Mouse (Mus musculus) hindbrain, embryonic 15.5 days (tissue): Measurements from ENCODE around the gene Fxyd1. TPM values are rescaled to one million over a fixed set of nuclear protein-coding genes. Genes with fewer than 3 reads are reported as not detected.
A peak's percentile ranks its signal among the peaks of the same experiment; 100 is the strongest.

Source experiments
- ATAC-seq: fragments of 200-750 bp; cut with Nextera tagmentation; 2 replicates; pipeline ENCODE4 v1.8.0; 2017; ENCODE audit warnings: low read depth, moderate number of reproducible peaks, moderate TSS enrichment; ENCODE audit not compliant: low FRiP score
- H3K27ac ChIP-seq: fragments of 300-500 bp; sonication (generic); replicated peaks from 2 replicates; pipeline ENCODE4 v1.5.1; 2015; ENCODE audit warnings: mild to moderate bottlenecking, inconsistent platforms
- H3K27me3 ChIP-seq: fragments of 300-500 bp; sonication (generic); 2 replicates; pipeline ENCODE4 v1.6.1; 2015; ENCODE audit warnings: control low read depth, inconsistent platforms
- H3K36me3 ChIP-seq: fragments of 300-500 bp; sonication (generic); 2 replicates; pipeline ENCODE4 v1.6.1; 2015; ENCODE audit warnings: control low read depth, inconsistent platforms
- H3K4me1 ChIP-seq: fragments of 300-500 bp; sonication (generic); replicated peaks from 2 replicates; pipeline ENCODE4 v1.6.1; 2015; ENCODE audit warnings: control low read depth, inconsistent platforms
- H3K4me2 ChIP-seq: fragments of 300-500 bp; sonication (generic); 2 replicates; pipeline ENCODE4 v1.6.1; 2015; ENCODE audit warnings: moderate library complexity, mild to moderate bottlenecking, inconsistent platforms
- H3K4me3 ChIP-seq: fragments of 300-500 bp; sonication (generic); 2 replicates; pipeline ENCODE4 v1.5.1; 2015; ENCODE audit warnings: mild to moderate bottlenecking, inconsistent platforms
- H3K9ac ChIP-seq: fragments of 300-500 bp; sonication (generic); 2 replicates; pipeline ENCODE4 v1.6.1; 2015; ENCODE audit warnings: inconsistent platforms
- H3K9me3 ChIP-seq: fragments of 300-500 bp; sonication (generic); 2 replicates; pipeline ENCODE4 v1.6.1; 2016; ENCODE audit warnings: control low read depth, inconsistent platforms
- WGBS: fragments of 180-500 bp; shearing (Covaris S2); methylation state at CpG from one replicate; pipeline ENCODE4 v1.1.7; 2015; 5-methylcytosine and 5-hydroxymethylcytosine counted together
- polyA plus RNA-seq: library from polyadenylated mRNA; unstranded; fragments of >200 nt; fragmentation: Nextera tagmentation; extraction: Ambion mirVana; gene quantifications from 2 replicates; pipeline ENCODE4 v1.2.1, GENCODE M21; 2015

Gene Fxyd1
- polyA plus RNA-seq, 1 experiment from 2014 or later = 55.7 TPM

DNA sequence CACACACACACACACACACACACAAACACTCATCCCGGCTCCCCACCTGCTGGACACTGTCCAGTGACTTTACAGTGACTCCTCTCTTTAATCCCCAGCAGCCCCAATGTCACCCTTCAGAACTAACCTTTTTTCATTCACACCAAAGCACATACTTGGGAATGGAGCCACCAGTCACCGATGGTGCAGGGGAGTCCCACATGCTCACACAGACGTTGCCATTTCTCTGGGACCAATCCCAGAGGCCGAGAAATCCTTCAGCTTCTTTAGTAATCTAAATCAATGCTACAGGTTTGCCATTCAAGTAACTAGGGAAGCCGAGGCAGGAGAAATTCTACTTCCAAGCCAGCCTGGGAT is 17.7 kb upstream of the Fxyd1 start:
- no peak overlapping the region for H3K27ac ChIP-seq
- no peaks in the 10 kb centered on the region for H3K4me1 ChIP-seq
- no peaks in the 10 kb centered on the region for H3K9me3 ChIP-seq
- no peaks in the 10 kb centered on the region for H3K27me3 ChIP-seq
- no peak overlapping the region for H3K9ac ChIP-seq
- no peak overlapping the region for H3K4me3 ChIP-seq
- ATAC-seq = no peak
- H3K4me2 ChIP-seq = no peak overlapping the region
- H3K36me3 ChIP-seq = no peaks in the 10 kb centered on the region
- 76% methylated on average over 5 of the region's 5 CpGs for WGBS

DNA sequence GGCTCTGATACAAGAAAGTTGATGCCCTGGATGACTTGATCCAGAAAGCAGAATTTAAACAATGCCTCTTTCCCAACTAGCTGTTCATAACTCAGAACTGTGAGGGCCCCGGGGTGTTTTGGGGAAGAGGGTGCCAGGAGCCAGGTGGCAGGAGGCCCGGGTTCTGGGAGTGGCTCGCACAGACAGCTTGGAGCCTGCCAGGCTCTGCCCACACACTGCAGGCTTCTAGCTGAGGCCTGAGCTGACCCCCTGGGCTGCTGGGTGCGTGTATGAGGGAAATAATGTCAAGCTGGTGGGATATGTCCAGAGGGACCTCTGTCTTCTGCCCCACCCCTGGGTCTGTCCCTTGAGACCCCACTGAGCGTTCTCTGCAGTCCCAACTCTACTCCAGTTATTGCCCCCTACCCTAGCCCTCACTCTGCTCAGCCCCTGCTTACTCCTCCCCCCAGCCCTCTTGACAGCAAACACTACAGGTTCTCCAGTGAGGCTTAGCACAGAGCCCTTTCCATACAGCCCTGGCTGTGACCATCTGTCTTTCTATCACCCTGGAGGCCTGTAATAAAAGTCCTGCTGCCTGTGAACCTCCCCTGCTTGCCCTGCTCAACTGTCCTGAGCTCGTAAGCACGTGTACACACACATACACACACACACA is 17.2 kb upstream of the Fxyd1 start:
- H3K4me3 ChIP-seq = no peak overlapping the region
- no peaks in the 10 kb centered on the region for H3K36me3 ChIP-seq
- H3K27me3 ChIP-seq = no peaks in the 10 kb centered on the region
- no peak for ATAC-seq
- no peak overlapping the region for H3K4me2 ChIP-seq
- 65% methylated on average over 7 of the region's 7 CpGs for WGBS
- H3K9me3 ChIP-seq = no peaks in the 10 kb centered on the region
- no peak overlapping the region for H3K27ac ChIP-seq
- H3K9ac ChIP-seq = no peak overlapping the region
- H3K4me1 ChIP-seq = no peaks in the 10 kb centered on the region

DNA sequence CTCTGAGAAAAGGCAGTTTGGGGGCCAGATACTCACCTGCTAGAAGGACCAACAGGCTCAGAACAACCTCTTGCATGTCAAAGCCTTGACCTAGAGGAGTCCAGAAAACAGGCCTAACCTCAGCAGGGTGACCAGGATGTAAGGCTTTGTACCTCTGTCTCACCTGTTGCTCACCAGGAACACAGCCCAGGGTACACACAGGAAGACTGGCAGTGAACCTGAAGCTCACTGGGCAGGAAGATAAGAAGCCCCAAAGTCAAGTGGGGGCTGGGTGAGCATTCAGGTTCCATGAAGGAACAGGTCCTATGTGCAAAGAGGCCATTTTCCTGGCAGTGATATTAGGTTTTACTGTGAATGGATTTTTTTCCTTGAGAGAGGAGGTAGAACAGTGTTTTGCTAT is 16.5 kb upstream of the Fxyd1 start:
- Histone ChIP-seq H3K9me3 (no peaks in the 10 kb centered on the region), H3K36me3 (no peaks in the 10 kb centered on the region), H3K9ac (no peak overlapping the region), H3K27ac (no peak overlapping the region), H3K4me1 (no peaks in the 10 kb centered on the region), H3K4me2 (no peak overlapping the region), H3K27me3 (no peaks in the 10 kb centered on the region), H3K4me3 (no peak overlapping the region)
- no peak for ATAC-seq

DNA sequence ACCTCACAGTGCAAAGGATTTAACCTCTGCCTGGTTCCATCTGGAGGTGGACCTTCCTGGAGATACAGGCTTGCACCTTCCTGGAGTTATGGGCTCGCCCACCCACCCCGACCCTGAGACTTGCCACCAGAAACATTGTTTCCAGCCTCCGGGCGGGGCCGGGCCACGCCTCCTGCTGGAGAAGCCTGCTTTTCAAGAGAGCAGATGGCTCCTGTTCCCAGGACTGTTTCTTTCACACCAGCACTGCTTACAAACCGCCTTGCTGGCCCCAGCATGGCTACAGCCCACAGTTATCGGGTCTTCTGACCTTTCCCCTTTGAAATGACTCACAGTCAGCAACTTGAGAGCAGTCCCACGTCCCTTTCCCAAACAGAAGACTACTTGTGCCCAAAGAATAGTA is 15.3 kb upstream of the Fxyd1 start:
- Histone ChIP-seq H3K27me3 (no peaks in the 10 kb centered on the region), H3K4me3 (no peak overlapping the region), H3K4me1 (no peaks in the 10 kb centered on the region), H3K27ac (no peak overlapping the region), H3K9ac (no peak overlapping the region), H3K4me2 (no peak overlapping the region), H3K36me3 (no peaks in the 10 kb centered on the region), H3K9me3 (no peaks in the 10 kb centered on the region)
- ATAC-seq = no peak
- WGBS = 35% methylated on average over 9 of the region's 9 CpGs

DNA sequence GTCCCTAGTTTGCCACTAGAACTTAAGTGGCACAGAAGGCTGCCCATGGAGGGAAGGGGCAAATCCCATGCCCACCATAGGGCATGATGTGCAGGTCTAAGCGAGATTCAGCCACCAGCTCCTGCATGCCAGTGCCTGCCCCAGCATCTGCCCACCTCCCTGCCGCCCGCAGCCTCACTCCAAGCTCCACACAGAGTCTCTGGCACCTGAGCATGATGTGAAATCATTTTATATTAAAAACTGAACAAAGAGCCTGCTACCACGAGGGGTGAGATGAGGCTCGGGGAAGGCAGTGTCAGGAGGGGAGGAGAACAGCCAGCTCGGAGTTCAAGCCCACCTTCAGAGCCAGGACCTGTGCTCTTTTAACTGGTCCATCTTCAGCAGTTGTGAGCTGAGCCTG is 13.3 kb upstream of the Fxyd1 start:
- no peak overlapping the region for H3K9ac ChIP-seq
- 83% methylated on average over 6 of the region's 6 CpGs for WGBS
- H3K4me3 ChIP-seq = no peak overlapping the region
- no peak overlapping the region for H3K4me2 ChIP-seq
- H3K36me3 ChIP-seq = no peaks in the 10 kb centered on the region
- H3K27ac ChIP-seq = no peak overlapping the region
- H3K27me3 ChIP-seq = no peaks in the 10 kb centered on the region
- H3K4me1 ChIP-seq = no peaks in the 10 kb centered on the region
- ATAC-seq = no peak
- no peaks in the 10 kb centered on the region for H3K9me3 ChIP-seq

DNA sequence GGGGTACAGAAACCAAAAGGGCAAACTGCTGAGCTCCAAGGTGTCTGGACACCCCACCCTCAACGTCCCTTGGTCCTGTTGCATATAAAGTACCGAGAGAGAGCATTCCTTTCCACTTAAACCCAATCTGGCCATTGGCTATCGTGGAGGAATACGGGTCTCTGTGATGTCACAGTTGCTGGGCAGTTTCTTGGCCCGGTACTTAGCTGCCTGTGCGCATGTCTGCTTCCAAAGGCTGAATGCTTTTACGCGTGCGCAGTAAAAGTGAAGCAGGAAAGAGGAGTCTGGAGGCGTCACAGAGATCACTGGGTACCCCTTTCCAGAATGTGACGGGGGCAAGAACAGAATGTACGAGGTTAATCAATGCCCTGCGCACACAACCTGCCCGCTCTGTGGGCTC is 12.5 kb upstream of the Fxyd1 start:
- H3K4me3 ChIP-seq = no peak overlapping the region
- no peak overlapping the region for H3K27ac ChIP-seq
- H3K36me3 ChIP-seq = no peaks in the 10 kb centered on the region
- no peak overlapping the region for H3K4me2 ChIP-seq
- H3K4me1 ChIP-seq = no peaks in the 10 kb centered on the region
- WGBS = 89% methylated on average over 14 of the region's 14 CpGs
- no peak overlapping the region for H3K9ac ChIP-seq
- no peaks in the 10 kb centered on the region for H3K9me3 ChIP-seq
- no peaks in the 10 kb centered on the region for H3K27me3 ChIP-seq
- ATAC-seq = no peak

DNA sequence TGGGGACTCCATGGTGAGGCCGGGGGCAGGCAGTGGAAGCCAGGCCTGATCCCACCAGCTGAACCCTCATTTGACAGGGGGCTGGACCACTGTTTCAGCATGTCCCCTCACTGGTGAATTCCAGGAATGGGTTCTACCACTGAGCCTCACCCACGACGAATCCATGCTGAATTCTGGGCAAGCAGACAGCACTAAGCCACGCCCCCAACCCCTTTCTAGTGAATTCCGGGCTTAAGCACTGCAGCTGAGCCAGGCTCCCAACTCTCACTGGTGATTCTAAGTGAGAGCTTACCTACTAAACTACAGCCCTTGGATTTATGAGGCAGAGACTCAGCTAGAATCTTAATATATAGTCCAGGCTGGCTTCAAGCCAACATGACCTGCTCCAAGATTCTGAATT is 10.8 kb upstream of the Fxyd1 start:
- Histone ChIP-seq H3K27ac (no peak overlapping the region), H3K4me2 (no peak overlapping the region), H3K27me3 (no peaks in the 10 kb centered on the region), H3K36me3 (no peaks in the 10 kb centered on the region), H3K4me1 (no peaks in the 10 kb centered on the region), H3K4me3 (no peak overlapping the region), H3K9me3 (no peaks in the 10 kb centered on the region), H3K9ac (no peak overlapping the region)
- WGBS = 38% methylated on average over 5 of the region's 5 CpGs
- ATAC-seq = no peak

DNA sequence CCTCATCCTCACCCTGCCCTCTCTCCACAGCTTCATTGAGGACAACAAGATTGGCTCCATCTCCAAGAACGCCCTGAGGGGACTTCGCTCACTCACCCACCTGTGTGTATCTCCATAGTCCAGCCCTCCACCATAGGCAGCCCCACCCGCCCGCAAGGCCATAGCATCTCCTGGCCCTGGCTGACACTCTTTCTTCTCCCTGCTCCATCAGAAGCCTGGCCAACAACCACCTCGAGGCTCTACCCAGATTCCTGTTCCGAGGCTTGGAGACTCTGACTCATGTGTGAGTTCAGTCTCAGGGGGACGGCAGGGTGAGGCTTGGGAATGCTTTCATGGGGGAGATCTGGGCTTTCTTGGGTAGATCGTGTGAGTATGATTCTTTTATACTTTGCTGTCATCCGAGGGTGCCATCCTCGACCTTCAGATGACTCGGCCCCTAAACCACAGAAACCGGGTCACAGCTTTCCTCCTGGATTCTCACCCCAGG is 6.1 kb upstream of the Fxyd1 start:
- Histone ChIP-seq H3K9me3 (no peaks in the 10 kb centered on the region), H3K27me3 (no peaks in the 10 kb centered on the region), H3K4me1 (no peaks in the 10 kb centered on the region), H3K4me3 (no peak overlapping the region), H3K4me2 (no peak overlapping the region), H3K27ac (no peak overlapping the region), H3K9ac (no peak overlapping the region), H3K36me3 (no peaks in the 10 kb centered on the region)
- WGBS = 90% methylated on average over 12 of the region's 12 CpGs
- no peak for ATAC-seq

DNA sequence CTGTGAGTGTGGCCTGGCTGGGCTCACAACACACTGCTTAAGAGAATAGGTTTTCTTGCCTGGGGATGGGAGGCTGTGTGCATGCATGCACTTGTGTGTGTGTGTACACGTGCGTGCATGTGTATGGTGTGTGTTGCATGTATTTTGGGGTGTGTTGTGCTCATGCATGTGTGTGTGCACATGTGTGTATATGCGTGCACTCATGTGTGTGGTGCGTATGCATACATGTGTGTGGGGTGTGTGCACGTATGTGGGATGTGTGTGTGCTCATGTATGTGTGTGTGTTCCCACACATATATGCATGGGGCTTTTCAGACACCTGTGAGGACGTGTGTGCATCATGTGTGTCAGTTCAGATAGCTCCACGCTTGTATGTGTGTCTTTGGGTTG is 3.6 kb upstream of the Fxyd1 start:
- Histone ChIP-seq H3K9ac (no peak overlapping the region), H3K4me2 (no peak overlapping the region), H3K4me3 (no peak overlapping the region), H3K9me3 (no peaks in the 10 kb centered on the region), H3K4me1 (no peaks in the 10 kb centered on the region), H3K27me3 (no peaks in the 10 kb centered on the region), H3K27ac (no peak overlapping the region), H3K36me3 (no peaks in the 10 kb centered on the region)
- ATAC-seq = no peak
- 92% methylated on average over 7 of the region's 7 CpGs for WGBS

DNA sequence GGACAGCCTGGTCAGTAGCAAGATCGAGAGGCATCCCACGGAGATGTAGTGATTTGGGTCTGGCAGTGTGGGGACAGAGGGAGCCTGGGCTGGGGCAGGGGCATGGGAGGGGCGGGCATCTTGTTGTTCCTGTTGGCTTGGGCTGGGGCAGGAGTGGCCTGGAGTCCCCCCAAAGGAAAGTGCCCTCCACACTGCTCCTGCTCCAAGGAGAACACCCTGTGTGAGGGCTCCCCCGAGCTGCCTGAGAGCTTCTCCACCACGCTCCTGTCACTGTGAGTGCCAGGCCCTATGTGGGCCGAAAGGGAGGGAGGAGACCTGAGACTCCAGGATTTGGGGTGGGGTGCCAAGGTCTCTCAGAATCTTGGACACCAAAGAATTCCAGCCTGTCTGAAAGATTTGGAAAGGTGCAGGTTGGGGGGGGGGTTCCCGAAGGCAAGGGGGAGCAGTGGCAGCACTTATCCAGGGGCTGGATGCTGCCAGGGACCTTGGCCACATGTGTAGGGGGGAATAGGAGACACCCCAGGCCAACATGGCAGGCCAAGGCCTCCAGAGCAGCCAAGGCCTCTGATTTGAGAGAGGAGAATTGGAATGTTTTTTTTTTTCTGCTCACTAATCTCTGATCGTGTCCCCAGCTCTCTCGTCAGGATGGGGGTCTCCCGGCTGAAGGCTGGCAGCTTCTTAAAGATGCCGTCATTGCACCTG is 3.1 kb upstream of the Fxyd1 start:
- Histone ChIP-seq H3K4me2 (no peak overlapping the region), H3K4me1 (peaks cover 5% of the 10 kb centered on the region; the same call in 1 of the 2 replicates), H3K9me3 (no peaks in the 10 kb centered on the region), H3K27me3 (no peaks in the 10 kb centered on the region), H3K4me3 (no peak overlapping the region), H3K36me3 (no peaks in the 10 kb centered on the region), H3K27ac (no peak overlapping the region), H3K9ac (no peak overlapping the region)
- 57% methylated on average over 11 of the region's 11 CpGs for WGBS
- ATAC-seq = no peak

DNA sequence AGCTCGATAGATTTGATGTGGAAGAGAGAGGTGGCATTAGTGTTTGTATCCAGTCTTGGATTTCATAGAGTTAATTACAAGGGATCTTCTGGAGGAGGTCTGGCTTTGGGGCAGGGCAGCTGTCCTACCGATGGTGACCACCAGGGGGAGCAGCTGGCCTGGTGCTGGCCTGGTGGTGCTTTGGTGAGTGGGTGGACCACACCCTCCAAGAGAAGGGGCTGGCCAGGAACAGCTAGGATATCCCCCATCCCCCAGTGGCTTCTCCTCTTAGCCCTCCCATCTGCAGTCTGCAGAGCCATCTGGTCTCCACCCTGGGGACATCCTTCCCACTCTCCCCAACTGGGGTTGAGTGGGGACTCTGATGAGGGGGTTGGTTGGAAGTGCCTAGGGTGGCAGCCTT is 2.1 kb upstream of the Fxyd1 start, which contains the start of gene Lgi4:
Gene Lgi4 (plus strand): TSS at position 235 of the 400 bp plus-strand sequence.
- 2% methylated on average over 2 of the region's 2 CpGs for WGBS
- Histone ChIP-seq H3K27me3 (peaks cover 3% of the 10 kb centered on the region; the same call in 1 of the 2 replicates), H3K36me3 (no peaks in the 10 kb centered on the region), H3K9ac (no peak within 1 kb of the TSS), H3K4me1 (peaks cover 5% of the 10 kb centered on the region; the same call in 1 of the 2 replicates), H3K4me2 (no peak within 1 kb of the TSS), H3K27ac (no peak within 1 kb of the TSS), H3K4me3 (no peak within 1 kb of the TSS), H3K9me3 (no peaks in the 10 kb centered on the region)
- ATAC-seq = peak; percentile 38; the same call in 1 of the 2 replicates

DNA sequence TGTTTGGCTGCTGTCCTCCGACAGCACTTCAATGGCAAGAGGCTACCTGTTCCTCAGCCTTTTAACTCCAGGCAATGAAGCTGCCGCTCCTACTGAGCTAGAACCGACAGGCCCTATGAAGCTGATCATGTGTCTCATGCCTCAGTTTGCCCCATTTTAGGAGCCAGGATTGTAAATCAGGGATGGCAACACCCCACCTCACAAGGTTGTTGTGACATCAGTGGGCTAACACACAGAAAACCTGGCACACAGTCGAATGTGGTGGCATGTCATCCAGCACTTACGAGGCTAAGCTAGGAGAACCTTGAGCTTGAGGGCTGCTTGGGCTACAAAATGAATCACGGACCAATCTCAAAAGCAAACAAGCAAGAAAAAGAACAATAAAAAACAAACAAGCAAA is 1.2 kb upstream of the Fxyd1 start:
- no peak for ATAC-seq
- Histone ChIP-seq H3K27me3 (peaks cover 11% of the 10 kb centered on the region), H3K4me1 (peaks cover 5% of the 10 kb centered on the region; the same call in 1 of the 2 replicates), H3K9me3 (no peaks in the 10 kb centered on the region), H3K27ac (no peak overlapping the region), H3K4me2 (no peak overlapping the region), H3K9ac (no peak overlapping the region), H3K36me3 (no peaks in the 10 kb centered on the region), H3K4me3 (no peak overlapping the region)
- WGBS = 90% methylated on average over 6 of the region's 6 CpGs
